Comparison of ENCODE assay signal across 12 mouse cellular contexts in genomic region chr3:29370519-29370918, GRCm38 (mm10).
DNase-seq lines count a peak whose midpoint lies in the region; TF ChIP-seq lines count a peak whose summit lies in the region.
"Had no signal": no experiment of that assay in that cellular context is flagged by ENCODE, and none has a peak within 500 bp of the region (broad histone marks: within the 10 kb centered on the region; RNA-seq: fewer than 3 reads in every experiment).

No protein-coding gene starts in this region.

- H3K4me3 ChIP-seq in lung, adult 2 months (replicated peaks; ENCODE audit: extremely low read depth, low read depth, low read length) = no peak overlapping the region
- H3K4me3 ChIP-seq: embryonic facial prominence, embryonic 10.5 days; hindbrain, embryonic 10.5 days; limb, embryonic 10.5 days had no signal

- WGBS in lung, adult 2 months = 69% methylated on average over 5 of the region's 5 CpGs

- TF ChIP-seq CTCF in lung, adult 2 months (IDR thresholded peaks at IDR 0.05; ENCODE audit: insufficient read depth, low read length) = no peak; the same call in 1 of the 2 replicates

- TF ChIP-seq POLR2A in lung, adult 2 months (IDR thresholded peaks at IDR 0.05; ENCODE audit: borderline replicate concordance, extremely low read depth, low read depth, low read length) = no peak

- peak; percentile 22 for DNase-seq in adrenal gland, adult 2 months
- no peak for DNase-seq in adrenal gland, postnatal 4 days (ENCODE audit: low spot score in 2 of 2)
- DNase-seq in kidney, adult 9 months = peak; percentile 7
- no peak for DNase-seq in kidney, adult 11 months
- peak; percentile 35 for DNase-seq in lung, postnatal 10 days
- DNase-seq in lung, adult 2 months = no peak
- peak; percentile 31 for DNase-seq in lung, postnatal 36 days
- no peak for DNase-seq in thymus, postnatal 4 days
- DNase-seq: thymus, adult 2 months had no signal

- H3K4me1 ChIP-seq in lung, adult 2 months (ENCODE audit: control insufficient read depth, insufficient read depth, low read length) = no peaks in the 10 kb centered on the region
- H3K4me1 ChIP-seq: embryonic facial prominence, embryonic 10.5 days; hindbrain, embryonic 10.5 days had no signal

Comparison
In these comparisons a context has a peak if more than half of its experiments do, and no peak if none do; other contexts are left out.
1. DNase-seq: peak in adrenal gland, adult 2 months (single experiment), kidney, adult 9 months (single experiment), lung, postnatal 10 days (single experiment) and lung, postnatal 36 days (single experiment); none in adrenal gland, postnatal 4 days (0 of 2), kidney, adult 11 months (single experiment), lung, adult 2 months (single experiment) and thymus, postnatal 4 days (single experiment).